Mouse (Mus musculus) MEL (cell line): ENCODE data around the gene Gm10135. TPM values are rescaled to one million over a fixed set of nuclear protein-coding genes. Genes with fewer than 3 reads are reported as not detected.

ENCODE experiments used
- DNase-seq: peaks from one replicate; pipeline ENCODE4 v3.0.0; 2011; ENCODE audit warnings: low read depth, low spot score
- H3K27ac ChIP-seq: 2 replicates; pipeline ENCODE4 v1.5.1; 2012; ENCODE audit warnings: low read depth, mild to moderate bottlenecking, control low read depth, low read length, moderate library complexity; ENCODE audit not compliant: control insufficient read depth
- H3K27me3 ChIP-seq, 2 experiments: fragments of 150-350 bp in 1 of 2; sonication (generic) in 1 of 2; 2 replicates each; pipeline ENCODE4 v1.6.1; 2012; ENCODE audit warnings: low read length in 2 of 2, mild to moderate bottlenecking in 2 of 2, improper control_type of control experiment in 1 of 2, moderate library complexity in 1 of 2; ENCODE audit not compliant: insufficient read depth in 2 of 2, control insufficient read depth in 1 of 2
- H3K36me3 ChIP-seq, 2 experiments: 2 replicates each; pipeline ENCODE4 v1.6.1; 2012 to 2014; ENCODE audit warnings: low read length in 2 of 2, improper control_type of control experiment in 1 of 2, inconsistent platforms in 1 of 2, mild to moderate bottlenecking in 1 of 2; ENCODE audit not compliant: insufficient read depth in 2 of 2, control insufficient read depth in 1 of 2
- H3K4me1 ChIP-seq, 2 experiments: fragments of 150-350 bp in 1 of 2; sonication (generic) in 1 of 2; 2 replicates each; pipeline ENCODE4 v1.6.1; 2012; ENCODE audit warnings: low read length in 2 of 2, improper control_type of control experiment in 1 of 2, mild to moderate bottlenecking in 1 of 2; ENCODE audit not compliant: insufficient read depth in 2 of 2, control insufficient read depth in 1 of 2
- H3K4me3 ChIP-seq, 2 experiments: fragments of 150-350 bp in 1 of 2; sonication (generic) in 1 of 2; 2 replicates each; pipeline ENCODE4 v1.5.1; 2012; ENCODE audit warnings: low read depth in 2 of 2, low read length in 2 of 2, mild to moderate bottlenecking in 2 of 2, moderate library complexity in 2 of 2, control low read depth in 1 of 2, improper control_type of control experiment in 1 of 2; ENCODE audit not compliant: control insufficient read depth in 1 of 2, insufficient read depth in 1 of 2
- H3K79me2 ChIP-seq: 2 replicates; pipeline ENCODE4 v1.6.1; 2012; ENCODE audit warnings: mild to moderate bottlenecking, low read length, moderate library complexity; ENCODE audit not compliant: control insufficient read depth, poor library complexity, insufficient read depth
- H3K9ac ChIP-seq: 2 replicates; pipeline ENCODE4 v1.6.1; 2012; ENCODE audit warnings: low read depth, mild to moderate bottlenecking, control low read depth, low read length, moderate library complexity; ENCODE audit not compliant: control insufficient read depth, poor library complexity, severe bottlenecking
- H3K9me3 ChIP-seq: fragments of 150-350 bp; sonication (generic); replicated peaks from 2 replicates; pipeline ENCODE4 v1.6.1; 2012; ENCODE audit warnings: mild to moderate bottlenecking, low read length, improper control_type of control experiment, moderate library complexity; ENCODE audit not compliant: insufficient read depth
- CHD1 ChIP-seq: IDR thresholded peaks from 2 replicates; pipeline ENCODE4 v1.6.1; 2012; ENCODE audit warnings: low read depth, mild to moderate bottlenecking, inconsistent platforms, low read length, improper control_type of control experiment
- CTCF ChIP-seq, 3 experiments: IDR thresholded peaks in 2 of 3; conservative IDR thresholded peaks in 1 of 3; 2 replicates each; pipeline ENCODE4 v1.5.1; 2011 to 2012; ENCODE audit warnings: low read length in 3 of 3, low read depth in 2 of 3, mild to moderate bottlenecking in 2 of 3, improper control_type of control experiment in 1 of 3, inconsistent platforms in 1 of 3, mixed read lengths in 1 of 3, moderate library complexity in 1 of 3; ENCODE audit not compliant: control insufficient read depth in 1 of 3, insufficient read depth in 1 of 3, poor library complexity in 1 of 3, severe bottlenecking in 1 of 3
- GABPA ChIP-seq: IDR thresholded peaks from 2 replicates; pipeline ENCODE4 v1.6.1; 2012; ENCODE audit warnings: low read depth, mild to moderate bottlenecking, inconsistent platforms, low read length, improper control_type of control experiment, moderate library complexity
- HCFC1 ChIP-seq: IDR thresholded peaks from 2 replicates; pipeline ENCODE4 v1.6.1; 2012; ENCODE audit warnings: low read depth, mild to moderate bottlenecking, inconsistent platforms, low read length, improper control_type of control experiment, moderate library complexity
- MEF2A ChIP-seq: IDR thresholded peaks from 2 replicates; pipeline ENCODE4 v1.6.1; 2014; ENCODE audit warnings: low read depth, mild to moderate bottlenecking, inconsistent platforms, low read length, improper control_type of control experiment; ENCODE audit not compliant: poor library complexity, insufficient replicate concordance, severe bottlenecking; ENCODE audit errors: extremely low read depth
- MXI1 ChIP-seq: IDR thresholded peaks from 2 replicates; pipeline ENCODE4 v1.6.1; 2011; ENCODE audit warnings: mild to moderate bottlenecking, low read depth, low read length, improper control_type of control experiment
- MYC ChIP-seq: IDR thresholded peaks from 2 replicates; pipeline ENCODE4 v1.6.1; 2011; ENCODE audit warnings: low read depth, mild to moderate bottlenecking, low read length, improper control_type of control experiment, moderate library complexity
- NRF1 ChIP-seq: IDR thresholded peaks from 2 replicates; pipeline ENCODE4 v1.6.1; 2014; ENCODE audit warnings: low read depth, mild to moderate bottlenecking, inconsistent platforms, low read length, improper control_type of control experiment, moderate library complexity; ENCODE audit not compliant: poor library complexity, insufficient read depth, severe bottlenecking
- RAD21 ChIP-seq: IDR thresholded peaks from 2 replicates; pipeline ENCODE4 v1.6.1; 2011; ENCODE audit warnings: mild to moderate bottlenecking, low read depth, low read length, improper control_type of control experiment
- SMC3 ChIP-seq: IDR thresholded peaks from 2 replicates; pipeline ENCODE4 v1.6.1; 2011; ENCODE audit warnings: low read depth, low read length, improper control_type of control experiment
- TCF12 ChIP-seq: IDR thresholded peaks from 2 replicates; pipeline ENCODE4 v1.6.1; 2014; ENCODE audit warnings: low read depth, mild to moderate bottlenecking, inconsistent platforms, low read length, improper control_type of control experiment, moderate library complexity
- USF2 ChIP-seq, 2 experiments: IDR thresholded peaks; 2 replicates each; pipeline ENCODE4 v1.6.1; 2011 to 2012; ENCODE audit warnings: improper control_type of control experiment in 2 of 2, low read length in 2 of 2, borderline replicate concordance in 1 of 2, inconsistent platforms in 1 of 2, low read depth in 1 of 2, mild to moderate bottlenecking in 1 of 2; ENCODE audit not compliant: insufficient read depth in 1 of 2
- ZC3H11A ChIP-seq: IDR thresholded peaks from 2 replicates; pipeline ENCODE4 v1.6.1; 2012; ENCODE audit warnings: low read depth, mild to moderate bottlenecking, inconsistent platforms, low read length, improper control_type of control experiment
- ZKSCAN1 ChIP-seq: IDR thresholded peaks from 2 replicates; pipeline ENCODE4 v1.6.1; 2012; ENCODE audit warnings: low read depth, mild to moderate bottlenecking, inconsistent platforms, low read length, improper control_type of control experiment, moderate library complexity
- ZNF384 ChIP-seq: IDR thresholded peaks from 2 replicates; pipeline ENCODE4 v1.6.1; 2012; ENCODE audit warnings: low read depth, mild to moderate bottlenecking, inconsistent platforms, low read length, improper control_type of control experiment
- polyA plus RNA-seq, 2 experiments: library from polyadenylated mRNA; stranded (reverse) in 1 of 2; unstranded in 1 of 2; fragments of >175 nt in 1 of 2; fragments of >200 nt in 1 of 2; gene quantifications; 2 replicates each; pipeline versions ENCODE4 v1.2.1 to v1.2.4; 2012; ENCODE audit warnings: low replicate concordance in 2 of 2, low read depth in 1 of 2; ENCODE audit not compliant: insufficient read length in 2 of 2, insufficient read depth in 1 of 2, missing spikeins in 1 of 2
- total RNA-seq: library from RNA; depleted of rRNA; stranded (reverse); fragments of 300-350 nt; gene quantifications from 2 replicates; pipeline ENCODE4 v1.2.3, GENCODE M21; 2012

Gene Gm10135
- total and polyA plus RNA-seq, 3 experiments: 1.5 to 6.0 TPM; not detected in 1

DNA sequence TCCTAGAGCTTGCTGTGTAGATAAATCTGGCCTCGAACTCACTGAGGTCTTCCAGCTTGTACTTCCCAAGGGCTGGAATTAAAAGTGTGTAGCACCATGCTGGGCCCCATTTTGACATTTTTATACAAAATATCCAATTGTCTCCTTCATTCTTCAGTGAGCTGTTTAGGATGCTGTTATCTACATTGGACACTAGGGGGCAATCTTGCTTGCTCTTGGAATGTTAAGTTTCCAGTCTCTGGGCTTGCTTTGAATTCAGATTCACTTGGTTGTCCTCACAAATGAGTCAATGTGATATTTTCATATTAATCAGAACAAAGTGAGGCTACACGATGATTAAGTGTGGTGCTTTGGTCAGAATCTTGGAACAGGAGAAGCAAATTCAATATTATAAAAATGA lies 9.6 kb upstream of the Gm10135 start:
- Histone ChIP-seq H3K9me3 (no peaks in the 10 kb centered on the region), H3K4me3 (no peak overlapping the region), H3K27ac (no peak overlapping the region), H3K27me3 (no peaks in the 10 kb centered on the region), H3K36me3 (no peaks in the 10 kb centered on the region), H3K79me2 (no peaks in the 10 kb centered on the region), H3K4me1 (no peaks in the 10 kb centered on the region), H3K9ac (no peak overlapping the region)
- DNase-seq: peak; percentile 77
- TF ChIP-seq RAD21 (peak; percentile 95), MXI1 (no peak; the same call in 1 of the 2 replicates), SMC3 (peak; percentile 95), ZNF384 (peak; percentile 69), CTCF (IDR thresholded peaks at IDR 0.05 in 2 of 3, conservative IDR thresholded peaks at IDR 0.05 in 1 of 3; ENCODE audit: control insufficient read depth in 1 of 3, insufficient read depth in 1 of 3, low read depth in 2 of 3, low read length in 3 of 3, poor library complexity in 1 of 3, severe bottlenecking in 1 of 3) (peak; percentile 34 to 97 (median 80)), ZC3H11A (peak; percentile 96), GABPA (no peak), TCF12 (no peak)

DNA sequence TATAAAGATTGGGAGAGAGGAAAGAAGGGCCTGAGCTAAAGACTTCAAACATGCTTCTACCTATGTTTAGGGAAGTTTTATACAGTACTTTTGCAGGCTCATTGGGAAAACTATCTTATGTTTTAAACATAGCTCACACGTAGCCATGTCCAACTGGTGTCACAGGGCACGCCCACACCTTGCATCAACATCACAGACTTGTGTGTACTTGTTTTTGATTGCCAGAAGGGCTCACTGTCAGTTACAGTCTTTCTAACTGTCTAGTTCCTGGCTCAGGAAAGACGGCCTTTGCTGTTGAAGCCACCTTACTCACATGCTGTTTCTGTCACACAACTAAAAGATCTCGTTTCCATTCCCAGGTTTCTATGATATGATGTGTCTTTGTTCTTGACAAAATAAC lies 2.0 kb upstream of the Gm10135 start:
- peaks cover 0 to 11% of the 10 kb centered on the region in 2 experiments; a peak in 2 of 4 replicates for H3K36me3 ChIP-seq
- H3K4me3 ChIP-seq: no peak overlapping the region
- no peaks in the 10 kb centered on the region for H3K27me3 ChIP-seq
- H3K27ac ChIP-seq: no peak overlapping the region
- no peaks in the 10 kb centered on the region for H3K79me2 ChIP-seq
- H3K4me1 ChIP-seq: no peaks in the 10 kb centered on the region
- H3K9ac ChIP-seq: no peak overlapping the region
- TF ChIP-seq ZKSCAN1 (no peak), SMC3 (no peak)
- H3K9me3 ChIP-seq: no peaks in the 10 kb centered on the region
- no peak for DNase-seq

GRCm38 (mm10) chr5:72975996-72976395 lies 1.5 kb upstream of the Gm10135 start:
- H3K9me3 ChIP-seq: no peaks in the 10 kb centered on the region
- no peaks in the 10 kb centered on the region for H3K79me2 ChIP-seq
- H3K4me3 ChIP-seq: no peak overlapping the region
- H3K27me3 ChIP-seq: no peaks in the 10 kb centered on the region
- no peak for DNase-seq
- no peak overlapping the region for H3K9ac ChIP-seq
- no peaks in the 10 kb centered on the region for H3K4me1 ChIP-seq
- H3K27ac ChIP-seq: no peak overlapping the region
- TF ChIP-seq MYC (no peak), TCF12 (no peak), MEF2A (no peak), CHD1 (no peak), HCFC1 (no peak), USF2 (IDR thresholded peaks at IDR 0.05; ENCODE audit: borderline replicate concordance in 1 of 2, insufficient read depth in 1 of 2, low read depth in 1 of 2, low read length in 2 of 2) (no peak), NRF1 (no peak), SMC3 (no peak)
- H3K36me3 ChIP-seq: peaks cover 0 to 11% of the 10 kb centered on the region in 2 experiments; a peak in 2 of 4 replicates
